Mouse (Mus musculus): ENCODE data around the gene Ptpn12. TPM values are rescaled to one million over a fixed set of nuclear protein-coding genes. Genes with fewer than 3 reads are reported as not detected.

The Ptpn12 gene
- total RNA-seq (2017), result 113 to 194 TPM (median 152 TPM) in 3 replicates

GRCm38 (mm10) chr5:21055820-21056531 is at the start of gene Ptpn12:
Gene Ptpn12, minus strand, starts transcription at chr5:21055911.
- peak; percentile 84 for ATAC-seq (replicated peaks; ENCODE audit: insufficient number of reproducible peaks, low FRiP score, low TSS enrichment, poor library complexity, severe bottlenecking)

- ATAC-seq (replicated peaks; ENCODE audit: insufficient number of reproducible peaks, low FRiP score, low TSS enrichment, poor library complexity, severe bottlenecking), result peak; percentile 56; the same call in 1 of the 2 replicates
These were observed 35.5 kb upstream of the Ptpn12 start for GRCm38 (mm10) chr5:21091179-21091578.

- no peak for ATAC-seq (replicated peaks; ENCODE audit: insufficient number of reproducible peaks, low FRiP score, low TSS enrichment, poor library complexity, severe bottlenecking)
These were observed 1.5 kb upstream of the Ptpn12 start for GRCm38 (mm10) chr5:21057217-21057616.

- no peak for ATAC-seq (replicated peaks; ENCODE audit: insufficient number of reproducible peaks, low FRiP score, low TSS enrichment, poor library complexity, severe bottlenecking)
These were observed 884 bp upstream of the Ptpn12 start for GRCm38 (mm10) chr5:21056595-21056994.

- ATAC-seq (replicated peaks; ENCODE audit: insufficient number of reproducible peaks, low FRiP score, low TSS enrichment, poor library complexity, severe bottlenecking), result no peak
These were observed 466 bp downstream of the Ptpn12 start for GRCm38 (mm10) chr5:21055071-21055819.

- ATAC-seq (replicated peaks; ENCODE audit: insufficient number of reproducible peaks, low FRiP score, low TSS enrichment, poor library complexity, severe bottlenecking), result no peak
These were observed 1.1 kb downstream of the Ptpn12 start for GRCm38 (mm10) chr5:21054472-21055070.

- no peak for ATAC-seq (replicated peaks; ENCODE audit: insufficient number of reproducible peaks, low FRiP score, low TSS enrichment, poor library complexity, severe bottlenecking)
These were observed 2.0 kb downstream of the Ptpn12 start for GRCm38 (mm10) chr5:21053571-21054307.

GRCm38 (mm10) chr5:21052521-21052920 is 3.2 kb downstream of the Ptpn12 start:
- no peak for ATAC-seq (replicated peaks; ENCODE audit: insufficient number of reproducible peaks, low FRiP score, low TSS enrichment, poor library complexity, severe bottlenecking)

- no peak for ATAC-seq (replicated peaks; ENCODE audit: insufficient number of reproducible peaks, low FRiP score, low TSS enrichment, poor library complexity, severe bottlenecking)
These were observed 5.0 kb downstream of the Ptpn12 start for GRCm38 (mm10) chr5:21050770-21051122.

- no peak for ATAC-seq (replicated peaks; ENCODE audit: insufficient number of reproducible peaks, low FRiP score, low TSS enrichment, poor library complexity, severe bottlenecking)
These were observed 5.5 kb downstream of the Ptpn12 start for GRCm38 (mm10) chr5:21050061-21050769.

GRCm38 (mm10) chr5:21049006-21049405 is 6.7 kb downstream of the Ptpn12 start:
- ATAC-seq (replicated peaks; ENCODE audit: insufficient number of reproducible peaks, low FRiP score, low TSS enrichment, poor library complexity, severe bottlenecking), result no peak

GRCm38 (mm10) chr5:21047114-21047513 is 8.6 kb downstream of the Ptpn12 start:
- no peak for ATAC-seq (replicated peaks; ENCODE audit: insufficient number of reproducible peaks, low FRiP score, low TSS enrichment, poor library complexity, severe bottlenecking)

GRCm38 (mm10) chr5:21046150-21047048 is 9.3 kb downstream of the Ptpn12 start:
- no peak for ATAC-seq (replicated peaks; ENCODE audit: insufficient number of reproducible peaks, low FRiP score, low TSS enrichment, poor library complexity, severe bottlenecking)

- no peak for ATAC-seq (replicated peaks; ENCODE audit: insufficient number of reproducible peaks, low FRiP score, low TSS enrichment, poor library complexity, severe bottlenecking)
These were observed 10.2 kb downstream of the Ptpn12 start for GRCm38 (mm10) chr5:21045462-21045861.

- no peak for ATAC-seq (replicated peaks; ENCODE audit: insufficient number of reproducible peaks, low FRiP score, low TSS enrichment, poor library complexity, severe bottlenecking)
These were observed 17.6 kb downstream of the Ptpn12 start for GRCm38 (mm10) chr5:21038100-21038499.

- peak; percentile 94 for ATAC-seq (replicated peaks; ENCODE audit: insufficient number of reproducible peaks, low FRiP score, low TSS enrichment, poor library complexity, severe bottlenecking)
These were observed 19.8 kb downstream of the Ptpn12 start for GRCm38 (mm10) chr5:21035689-21036480.
